Mouse (Mus musculus): ENCODE measurements around the gene Lmx1b.

- TF ChIP-seq CTCF (IDR thresholded peaks at IDR 0.05; ENCODE audit: extremely low read depth, insufficient read depth, insufficient read length, insufficient replicate concordance) (no peak), POLR2A (IDR thresholded peaks at IDR 0.05; ENCODE audit: low read depth, low read length) (no peak)
Observed at GRCm38 (mm10) chr2:33631022-33631707, 9.1 kb downstream of the Lmx1b start.
